Mouse (Mus musculus): ENCODE measurements at regions not wholly inside any gene's neighbourhood (a gene's known extent, or its start where the extent isn't known, plus 50 kb on each side); places are given as distances from the start of the nearest gene placed in this dataset.

DNA sequence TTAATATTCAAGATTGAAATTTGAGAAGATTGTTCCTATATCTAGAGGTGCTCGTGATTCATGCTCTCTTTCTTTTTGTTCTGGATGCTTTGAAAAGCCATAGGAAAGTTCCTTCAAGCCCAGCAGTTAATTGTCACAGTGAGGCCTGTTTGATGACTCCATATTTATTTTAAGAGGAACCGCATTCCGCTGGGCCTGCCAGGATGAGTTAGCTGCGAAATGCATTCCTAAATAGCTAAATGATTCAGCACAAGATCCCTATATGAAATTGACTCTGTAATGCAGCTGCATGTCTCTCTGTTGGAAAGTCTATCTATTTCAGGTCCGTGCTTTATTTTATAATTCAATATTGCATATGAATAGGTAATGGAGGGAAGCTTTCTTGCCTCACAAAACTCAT lies 511.9 kb upstream of the Adgra3 start:
- CTCF ChIA-PET, result no interaction called here

DNA sequence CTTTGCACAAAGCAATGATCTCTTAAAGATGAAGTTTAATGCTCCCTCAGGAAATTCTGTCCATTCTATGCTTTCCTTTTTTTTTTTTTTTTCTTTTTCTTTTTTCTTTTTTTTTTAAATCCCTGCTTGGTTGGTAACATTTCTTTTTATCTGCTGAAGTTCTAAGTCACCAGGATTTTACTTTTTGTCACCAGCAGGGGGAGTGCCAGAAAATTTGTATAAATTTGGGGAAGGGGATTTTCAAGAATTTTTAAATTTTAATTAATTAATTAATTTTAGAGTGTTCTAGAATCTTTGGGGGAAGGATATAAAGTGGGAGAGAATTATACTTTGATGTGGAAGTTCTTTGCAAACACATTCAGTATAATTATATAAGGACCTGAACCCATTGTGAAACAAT lies 492.3 kb upstream of the Adgra3 start:
- CTCF ChIA-PET, result no interaction called here

DNA sequence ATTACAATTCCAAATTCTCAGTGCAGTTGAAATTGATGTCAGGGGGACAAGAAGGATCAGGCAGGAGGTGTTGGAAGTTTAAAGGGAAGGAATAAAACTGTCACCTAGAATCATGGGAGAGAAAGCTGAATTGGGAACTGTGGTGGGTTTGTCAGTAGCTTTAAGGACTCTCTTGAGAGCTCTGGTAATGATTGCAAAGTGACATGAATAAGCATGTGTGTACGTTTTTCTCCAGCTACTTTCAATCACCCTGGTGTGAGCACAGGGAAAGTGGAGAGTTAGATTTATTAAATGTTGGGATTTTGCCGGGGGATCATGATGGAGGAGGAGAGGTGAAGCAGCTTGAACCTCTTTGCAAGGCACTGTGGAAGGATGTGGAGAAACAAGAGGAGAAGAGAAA lies 453.7 kb upstream of the Adgra3 start:
- CTCF ChIA-PET, result no interaction called here

DNA sequence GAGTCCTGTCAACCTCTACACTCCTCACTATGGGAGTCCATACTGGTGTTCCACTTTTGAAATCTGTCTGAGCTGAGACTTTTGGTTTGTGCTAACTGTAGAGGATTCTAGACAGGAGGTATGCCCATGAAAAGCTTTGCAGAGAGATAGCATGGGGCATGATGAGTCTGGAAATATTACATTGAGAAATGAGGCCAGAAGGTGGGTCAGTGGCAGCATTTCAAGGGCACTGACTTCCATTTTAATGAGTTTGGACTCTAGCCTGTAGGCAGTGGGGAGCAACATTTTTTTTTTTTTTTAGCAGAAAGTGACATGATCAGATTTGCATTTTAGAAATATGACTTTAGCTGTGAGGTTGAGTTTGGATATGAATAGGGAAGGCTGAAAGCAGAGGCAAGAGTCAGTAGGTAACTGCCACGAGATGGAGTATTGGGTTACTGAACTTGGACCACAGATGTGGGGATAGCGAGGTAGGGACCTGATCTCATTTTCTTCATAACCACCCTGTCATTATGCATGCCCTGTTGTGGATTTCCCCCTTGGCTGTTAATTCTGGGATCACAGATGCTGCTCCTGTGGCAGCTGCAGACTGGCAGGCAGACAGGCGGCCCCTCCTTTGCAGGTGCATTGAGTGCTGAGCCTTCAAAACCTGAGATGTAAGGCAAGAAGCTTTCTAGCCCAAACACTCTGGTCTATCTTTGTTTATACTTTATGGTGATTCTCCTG lies 451.1 kb upstream of the Adgra3 start:
- CTCF ChIA-PET, result no interaction called here

DNA sequence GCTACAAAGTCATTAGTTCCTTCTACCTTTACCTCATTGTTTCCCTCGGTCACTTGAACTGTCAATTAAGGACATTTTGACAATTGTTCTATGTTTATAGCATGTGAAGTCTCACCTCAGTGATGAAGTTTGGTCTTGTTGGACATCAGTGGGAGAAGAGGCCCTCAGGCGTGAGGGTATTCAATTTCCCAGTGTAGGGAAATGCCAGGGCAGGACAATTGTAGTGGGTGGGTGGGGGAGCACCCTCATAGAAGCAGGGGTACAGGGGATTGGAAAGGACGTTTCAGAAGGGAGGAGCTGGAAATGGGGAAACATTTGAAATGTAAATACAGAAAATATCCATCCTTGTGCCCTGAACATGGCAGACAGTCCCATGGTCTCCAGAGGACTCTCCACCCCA lies 431.4 kb upstream of the Adgra3 start:
- CTCF ChIA-PET, result interaction anchor here (0.6 kb wide), 1 partner anchor 898 kb away, joined by 4 read pairs; no protein-coding TSS in a partner anchor

DNA sequence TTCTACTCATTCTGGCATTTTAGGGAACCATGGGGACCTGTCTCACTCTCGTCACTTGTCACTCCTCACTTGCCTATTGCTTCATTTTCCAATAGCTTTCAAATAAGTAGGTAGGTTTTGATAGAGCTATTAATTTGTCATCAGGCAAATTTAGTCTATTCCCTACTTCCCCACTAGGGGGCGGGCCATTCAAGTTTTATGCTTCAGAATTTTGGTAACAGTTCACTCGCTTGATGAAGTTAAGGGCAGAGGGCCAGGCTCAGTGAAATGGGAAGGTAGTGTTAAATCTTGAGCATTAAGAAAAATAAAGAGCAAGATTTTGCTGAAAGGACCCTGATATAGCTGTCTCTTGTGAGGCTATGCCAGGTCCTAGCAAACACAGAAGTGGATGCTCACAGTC lies 418.2 kb upstream of the Adgra3 start:
- CTCF ChIA-PET, result no interaction called here

DNA sequence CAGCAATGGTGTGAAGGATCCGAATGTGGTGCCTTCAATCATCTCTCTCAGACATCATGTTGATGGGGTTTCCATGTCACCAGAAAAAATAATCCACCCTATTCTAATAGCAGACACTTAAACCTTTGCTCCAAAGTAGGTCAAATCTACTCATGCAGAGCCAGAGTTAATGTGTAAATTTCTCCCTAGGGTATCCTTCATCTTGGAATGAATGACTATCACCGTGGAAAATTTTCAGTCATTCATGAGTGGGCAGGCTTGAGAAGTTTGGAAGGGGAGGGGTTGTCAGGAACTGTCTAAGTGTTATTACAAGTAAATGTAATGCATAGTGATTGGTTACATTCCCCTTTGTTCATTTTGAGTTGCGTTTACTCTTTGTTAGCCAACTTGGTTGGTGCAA lies 402.7 kb upstream of the Adgra3 start:
- CTCF ChIA-PET, result no interaction called here

DNA sequence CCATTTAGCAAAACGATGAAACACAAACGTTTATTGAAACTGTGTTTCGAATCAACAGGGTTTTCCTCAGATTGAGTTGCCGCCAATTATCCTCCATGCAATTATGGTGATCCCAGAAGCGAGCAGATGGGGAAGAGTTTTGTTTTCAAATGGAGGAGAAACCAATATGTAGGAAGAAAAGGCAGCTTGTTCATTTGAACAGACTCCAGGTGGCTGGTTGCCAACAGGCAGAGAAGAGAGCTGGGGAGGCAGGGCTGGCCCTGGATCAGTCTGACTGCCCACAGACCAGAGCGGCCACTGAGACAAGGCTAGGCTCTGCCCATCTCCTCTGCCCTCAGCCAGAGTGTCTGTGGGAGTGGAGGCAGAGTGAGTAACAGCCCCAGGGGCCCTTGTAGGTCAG lies 398.8 kb upstream of the Adgra3 start:
- CTCF ChIA-PET, result no interaction called here

DNA sequence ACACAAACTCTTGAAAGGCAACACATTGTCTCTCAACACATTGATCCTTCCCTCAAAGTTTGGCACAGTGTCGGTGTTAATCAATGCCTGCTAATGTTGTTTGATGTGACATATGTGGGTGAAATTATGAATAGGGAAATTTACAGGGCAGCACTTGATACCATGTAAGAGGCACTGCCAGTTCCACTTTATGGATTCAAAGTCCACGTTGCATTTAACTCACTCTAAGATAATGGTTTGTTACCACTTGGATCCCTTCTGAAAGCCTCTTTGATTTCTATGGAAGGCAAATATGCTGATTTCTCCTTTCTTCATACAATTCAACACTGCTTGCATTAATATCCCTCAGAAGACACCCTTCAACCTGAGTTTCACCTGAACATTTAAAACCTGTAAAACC lies 395.6 kb upstream of the Adgra3 start:
- CTCF ChIA-PET, result no interaction called here

DNA sequence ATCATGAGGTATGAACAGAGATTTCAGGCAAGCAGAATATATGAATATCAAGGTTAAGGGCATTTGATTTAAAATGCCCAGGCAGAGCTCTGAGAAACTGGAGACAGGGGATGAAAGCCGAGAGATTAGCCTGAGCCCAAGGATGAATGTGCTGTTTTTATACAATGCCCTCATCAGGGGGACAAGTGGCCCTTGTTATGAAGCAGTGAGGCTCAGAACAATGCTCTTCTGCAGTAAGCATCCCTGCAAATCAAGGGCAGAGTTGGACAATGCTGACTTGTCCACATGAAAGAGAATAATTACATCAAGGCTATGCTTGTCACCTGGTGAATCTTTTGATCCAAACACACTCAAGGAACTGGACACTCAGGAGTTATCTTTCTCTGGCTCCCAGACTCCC lies 348.1 kb upstream of the Adgra3 start:
- CTCF ChIA-PET, result no interaction called here

DNA sequence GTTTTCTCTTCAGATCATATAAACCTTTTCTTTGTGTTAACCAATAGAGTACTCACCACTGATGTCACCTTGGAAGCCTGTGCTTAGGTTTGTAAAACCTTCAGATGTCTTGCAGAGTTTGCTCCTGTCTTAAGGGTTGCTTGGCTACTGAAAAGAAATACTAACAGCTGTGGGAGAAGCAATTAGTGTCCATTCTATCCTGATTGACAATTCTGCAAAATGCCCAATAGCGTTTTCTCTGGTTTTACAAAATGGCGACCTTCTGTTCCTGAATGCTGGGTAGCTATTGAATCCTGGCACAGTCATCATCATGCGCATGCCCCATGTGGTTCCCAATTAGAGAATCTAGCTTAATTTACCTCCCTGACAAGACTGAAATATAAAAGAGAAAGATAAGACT lies 347.7 kb upstream of the Adgra3 start:
- CTCF ChIA-PET, result no interaction called here
